Mouse (Mus musculus) kidney, postnatal 10 days (tissue): ENCODE results near the gene Lancl1.

ENCODE experiments used
- DNase-seq: peaks from one replicate; pipeline ENCODE4 v3.0.0; 2021; ENCODE audit warnings: mixed read lengths

The Lancl1 gene

DNA sequence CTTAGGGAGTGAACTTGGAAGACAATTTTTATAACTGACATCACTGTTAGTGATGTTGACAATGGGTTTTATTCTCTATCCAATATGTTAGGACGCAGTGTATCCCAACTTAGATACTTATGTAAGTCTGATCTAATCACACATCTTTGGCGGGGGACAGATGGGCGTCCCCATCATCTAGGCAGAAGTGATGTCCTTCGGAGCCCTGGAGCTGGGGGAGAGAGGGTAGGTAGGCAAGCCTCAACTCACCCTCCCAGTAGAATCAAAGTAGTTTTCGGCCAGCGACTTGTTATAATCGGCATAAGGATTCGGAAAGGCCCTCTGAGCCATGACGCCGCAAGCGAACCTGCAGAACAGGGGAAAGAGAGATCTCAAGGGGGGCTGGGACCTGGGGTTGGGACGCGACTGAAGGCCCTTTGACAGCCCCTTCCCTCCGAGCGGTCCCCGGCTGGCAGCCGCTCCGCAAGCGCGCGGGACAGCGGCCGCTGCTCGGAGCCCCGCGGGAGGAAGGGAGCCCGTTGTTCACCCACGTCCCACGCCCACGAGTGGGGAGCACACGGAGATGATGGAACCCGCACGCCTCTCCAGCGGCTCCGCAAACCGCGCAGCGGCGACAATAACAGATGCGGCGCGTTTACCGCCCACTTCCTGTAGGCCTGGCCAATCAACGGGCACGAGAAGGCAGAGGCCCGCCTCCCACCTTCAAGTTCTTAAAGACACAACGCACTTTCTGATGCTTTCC, at the start of gene Lancl1:
Gene Lancl1, minus strand, starts transcription at position 627 of the 742 bp plus-strand sequence.
- peak; percentile 92 for DNase-seq

DNA sequence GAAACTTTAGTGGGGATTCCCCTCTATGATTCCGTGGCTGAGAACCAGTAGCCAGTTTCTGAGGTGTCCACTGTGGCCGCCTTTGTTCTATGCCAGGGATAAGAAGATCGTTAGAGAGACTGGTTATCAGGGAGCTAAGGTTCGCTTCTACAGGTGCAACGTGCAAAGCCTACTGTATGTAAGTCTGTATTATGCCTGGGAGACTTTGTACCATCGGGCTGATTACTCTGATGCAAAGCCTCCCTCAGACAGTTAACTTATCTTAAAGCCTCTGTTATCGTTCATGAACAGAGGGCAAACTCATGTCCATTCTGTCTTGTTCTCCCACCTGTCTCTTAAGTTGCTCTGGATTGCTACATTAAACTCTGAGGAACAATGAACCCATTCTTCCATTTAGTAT, 40.5 kb upstream of the Lancl1 start:
- no peak for DNase-seq

DNA sequence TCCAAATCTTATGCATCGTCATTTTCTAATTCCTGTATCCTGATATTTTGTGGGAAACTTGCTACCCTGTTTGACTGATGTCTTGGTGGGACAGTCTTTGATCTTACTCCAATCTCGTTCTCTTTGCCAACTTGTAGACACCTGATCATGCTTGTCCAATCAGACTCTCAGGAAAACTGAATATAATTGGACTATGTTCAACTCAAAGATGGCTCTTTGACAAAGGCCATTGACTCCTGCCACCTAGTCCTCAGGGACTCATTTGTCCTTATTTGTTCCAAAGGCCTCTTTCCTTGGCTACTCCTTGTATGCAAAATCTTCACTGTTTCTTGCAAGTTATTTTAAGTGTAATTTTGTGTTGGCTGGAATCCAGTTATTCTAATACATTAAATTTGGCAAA, 40.0 kb upstream of the Lancl1 start:
- DNase-seq: no peak

DNA sequence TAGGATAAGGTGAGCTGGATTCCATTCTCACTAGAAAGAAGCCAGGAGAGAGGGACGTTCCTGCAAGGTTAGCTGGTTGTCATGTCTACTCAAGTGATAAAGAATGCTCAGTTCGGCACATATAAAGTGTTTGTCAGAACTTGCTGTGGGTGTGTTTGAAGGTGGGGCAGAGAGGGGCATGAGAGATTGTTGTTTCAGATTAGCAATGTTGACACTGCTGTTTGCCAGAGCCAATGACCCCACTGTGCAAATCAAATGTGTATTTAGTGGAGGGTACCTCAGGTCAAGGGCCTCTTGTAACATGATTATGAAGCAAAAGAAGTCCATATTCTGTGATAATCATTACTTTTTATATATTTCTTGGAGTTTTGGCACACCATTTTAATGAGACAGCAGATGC, 39.1 kb upstream of the Lancl1 start:
- DNase-seq: no peak

DNA sequence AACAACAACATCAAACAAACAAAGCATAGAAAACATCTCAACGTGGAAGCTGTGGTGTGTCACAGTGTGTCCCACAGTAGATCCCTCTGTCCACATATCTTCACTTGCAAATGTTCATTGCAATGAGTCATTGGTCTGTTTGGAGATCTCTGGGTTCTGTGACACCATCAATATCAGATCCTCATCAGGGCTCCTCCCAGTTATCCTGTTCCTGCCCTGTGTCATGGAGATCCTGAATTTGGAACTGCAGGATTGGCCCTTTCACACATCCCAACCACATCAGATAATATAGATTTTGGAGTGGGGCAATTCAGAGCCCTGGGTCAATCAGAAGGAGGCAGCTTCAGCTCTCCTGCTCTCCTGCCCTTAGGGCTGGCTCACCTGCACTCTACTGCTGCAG, 28.9 kb upstream of the Lancl1 start:
- DNase-seq: no peak

DNA sequence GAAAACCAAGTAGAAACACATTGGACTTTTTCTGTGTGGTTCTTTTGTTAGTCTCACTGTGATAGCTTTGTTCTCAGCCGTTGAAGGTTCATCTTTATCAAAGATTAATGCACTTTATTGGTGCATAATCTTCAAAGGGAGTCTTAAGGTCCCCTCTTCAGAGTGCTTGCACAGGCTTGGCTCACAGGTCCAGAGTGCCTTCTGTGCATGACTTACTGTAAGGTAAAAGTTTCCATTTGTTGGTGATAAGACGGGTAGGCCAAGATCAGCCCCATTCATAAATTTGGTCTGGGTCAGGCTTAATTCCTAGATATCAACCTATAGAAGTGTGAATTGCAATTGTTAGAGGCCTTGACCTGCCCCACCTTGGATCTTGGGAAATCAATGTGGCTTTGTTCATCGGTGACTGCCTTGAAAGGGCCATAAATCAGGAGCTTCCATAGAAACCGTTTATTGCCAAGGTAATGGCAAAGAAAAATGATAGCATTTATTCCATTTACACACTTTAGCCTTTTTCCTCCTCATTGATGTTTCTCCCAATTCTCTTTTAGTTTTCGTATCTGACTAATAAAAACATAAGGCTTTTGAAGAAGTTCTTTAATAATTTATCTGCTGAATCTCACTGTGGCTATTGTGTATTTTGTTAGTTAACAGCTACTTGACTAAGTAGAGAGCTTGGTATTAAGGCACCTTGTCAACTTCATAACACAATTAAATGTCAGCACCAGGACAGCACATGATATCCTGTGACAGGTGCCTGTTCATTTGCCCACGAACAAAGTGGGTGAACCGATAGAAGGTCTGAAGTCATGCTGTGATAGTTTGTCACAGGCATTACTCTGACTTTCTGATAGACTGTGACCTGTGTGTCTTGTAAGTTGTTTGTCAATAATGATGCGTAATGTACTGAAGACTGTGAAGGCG, 26.9 kb upstream of the Lancl1 start:
- DNase-seq: no peak

DNA sequence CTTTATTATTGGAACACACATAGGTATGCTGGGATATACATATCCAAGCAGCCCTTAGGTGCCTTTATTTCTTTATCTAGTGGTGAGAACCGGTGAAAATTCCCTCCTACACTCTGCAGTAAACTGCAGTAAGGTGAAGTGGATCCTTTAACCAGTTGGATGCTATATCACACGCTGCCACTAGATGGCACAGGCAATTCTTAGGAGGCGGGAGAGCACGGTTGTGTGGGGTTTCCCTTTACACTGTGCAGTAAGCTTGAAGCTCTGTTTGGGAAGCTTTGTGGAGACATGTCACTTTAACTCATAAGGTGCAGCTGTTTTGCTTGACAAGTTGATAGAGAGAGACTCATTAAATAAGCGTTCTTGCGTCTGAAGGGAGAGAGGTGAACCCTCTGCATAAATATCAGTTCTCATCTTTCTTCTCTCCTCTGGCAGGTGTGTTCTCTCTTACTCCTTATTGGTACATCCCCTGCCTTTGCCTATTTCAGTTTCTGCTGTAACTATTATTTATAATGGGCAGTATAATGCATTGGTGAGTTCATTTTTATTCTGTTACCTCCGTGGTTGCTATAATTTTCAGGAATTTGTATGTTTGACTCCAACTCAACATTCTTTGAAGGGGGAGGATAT, 22.9 kb upstream of the Lancl1 start:
- DNase-seq: peak; percentile 79

DNA sequence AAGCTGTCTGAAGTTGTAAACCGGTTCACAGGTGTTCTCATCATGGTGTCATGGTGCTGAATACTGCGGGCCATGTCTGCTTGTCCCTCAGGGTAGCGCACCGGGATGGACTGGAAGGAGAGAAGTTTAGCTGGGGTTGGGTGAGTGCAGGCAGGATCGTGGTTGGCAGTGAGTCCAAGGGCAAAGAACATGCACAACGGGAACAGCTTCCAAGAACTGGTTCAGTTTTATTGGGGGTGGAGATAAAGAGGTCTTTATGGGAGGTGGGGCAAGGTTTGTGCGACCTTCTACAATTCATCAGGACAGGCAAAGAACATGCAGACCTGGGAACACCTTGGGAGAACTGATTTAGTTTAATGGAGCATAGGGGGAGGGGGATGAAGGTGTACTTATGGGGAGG, 17.1 kb upstream of the Lancl1 start:
- no peak for DNase-seq

DNA sequence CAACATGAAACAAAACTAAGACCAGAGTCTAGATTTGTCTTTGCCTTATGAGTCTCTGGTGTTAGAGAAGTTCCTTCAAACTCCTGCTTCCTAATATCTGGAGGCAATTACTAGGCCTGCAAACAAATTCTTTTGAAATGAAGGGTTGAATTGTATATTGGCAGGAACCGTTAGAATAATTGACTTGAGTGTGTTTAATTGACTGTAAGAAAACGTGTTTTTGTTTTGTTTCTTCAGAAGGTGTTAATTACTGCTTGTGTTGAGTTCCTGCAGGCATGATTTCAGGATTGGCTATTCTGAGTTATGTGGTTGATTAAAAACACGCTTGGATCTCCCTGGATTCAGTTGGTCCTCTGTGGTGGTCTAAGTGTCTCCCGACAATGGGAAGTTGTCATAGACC, 14.0 kb upstream of the Lancl1 start:
- DNase-seq: no peak

DNA sequence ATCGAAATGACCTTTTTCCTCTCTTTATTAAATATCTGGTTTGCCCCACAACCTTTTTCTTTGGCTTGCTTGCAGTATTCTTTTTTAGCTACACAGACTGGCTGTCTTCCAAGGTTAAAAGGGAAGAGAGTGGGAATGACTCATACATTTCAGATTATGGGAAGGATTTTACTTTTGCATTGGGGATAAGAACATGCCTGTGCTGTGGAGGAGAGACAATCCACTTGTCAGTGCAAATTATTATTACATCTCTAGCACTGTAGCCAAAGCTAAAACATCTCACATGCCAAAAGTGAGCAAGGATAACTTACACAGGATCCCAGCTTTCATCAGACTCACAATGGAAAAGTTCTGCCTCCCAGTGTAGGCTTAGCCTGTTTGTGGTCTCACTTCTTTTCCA, 10.9 kb upstream of the Lancl1 start:
- no peak for DNase-seq

DNA sequence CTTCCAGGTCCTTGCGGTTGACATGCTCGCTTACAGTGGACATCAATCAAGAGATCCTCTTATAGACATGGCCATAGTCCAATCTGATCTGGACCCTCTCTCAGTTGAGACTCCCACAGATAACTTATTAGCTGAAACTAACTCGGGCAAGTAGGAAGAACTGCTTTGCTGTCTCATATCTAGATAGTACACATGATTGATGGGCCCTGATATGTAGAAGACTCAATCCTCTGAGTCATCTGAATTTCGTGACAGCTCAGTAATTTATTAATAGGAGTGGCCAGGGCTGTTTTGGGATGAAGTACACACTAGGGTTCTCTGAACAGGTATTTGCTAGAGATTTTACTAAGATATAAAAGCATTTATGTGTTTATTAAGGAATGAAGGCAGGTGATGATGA, 10.0 kb upstream of the Lancl1 start:
- DNase-seq: no peak

DNA sequence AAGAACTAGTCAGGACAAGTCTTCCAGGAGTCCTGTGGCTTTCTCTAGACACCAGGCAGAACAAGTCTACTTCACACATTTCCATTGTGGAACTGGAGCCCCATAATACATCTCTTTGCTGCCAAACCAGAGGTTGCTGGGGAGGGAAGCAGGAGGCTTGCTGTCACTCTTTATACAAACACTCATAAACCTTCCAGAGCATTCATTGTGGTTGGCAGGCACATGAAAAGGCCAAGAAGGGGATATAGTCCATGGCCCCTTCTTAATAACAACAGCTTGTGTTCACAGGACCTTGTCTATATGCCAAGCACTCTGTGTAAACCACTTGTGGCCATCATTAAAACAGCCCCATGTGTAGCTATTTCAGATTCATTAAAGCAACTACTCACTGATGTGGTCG, 6.4 kb upstream of the Lancl1 start:
- DNase-seq: no peak

DNA sequence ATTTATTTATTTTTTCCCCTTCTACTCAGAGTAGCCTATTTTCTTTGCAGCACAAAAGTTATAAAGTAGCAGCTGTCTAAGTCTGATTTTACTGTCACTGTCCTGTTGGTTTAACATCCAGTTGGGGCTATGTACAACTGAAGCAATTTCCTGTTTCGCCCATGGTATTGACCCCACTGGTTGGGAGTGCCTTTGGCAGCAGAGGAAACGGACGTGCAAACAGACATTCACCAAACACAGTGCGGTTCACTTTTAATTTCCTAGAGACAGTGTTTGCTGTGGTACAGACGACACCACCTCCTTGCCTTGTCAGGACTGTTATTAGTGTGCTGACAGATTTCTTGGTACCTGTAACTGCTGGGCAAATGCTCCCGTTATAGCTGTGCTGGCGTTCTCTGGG, 3.9 kb upstream of the Lancl1 start:
- no peak for DNase-seq

DNA sequence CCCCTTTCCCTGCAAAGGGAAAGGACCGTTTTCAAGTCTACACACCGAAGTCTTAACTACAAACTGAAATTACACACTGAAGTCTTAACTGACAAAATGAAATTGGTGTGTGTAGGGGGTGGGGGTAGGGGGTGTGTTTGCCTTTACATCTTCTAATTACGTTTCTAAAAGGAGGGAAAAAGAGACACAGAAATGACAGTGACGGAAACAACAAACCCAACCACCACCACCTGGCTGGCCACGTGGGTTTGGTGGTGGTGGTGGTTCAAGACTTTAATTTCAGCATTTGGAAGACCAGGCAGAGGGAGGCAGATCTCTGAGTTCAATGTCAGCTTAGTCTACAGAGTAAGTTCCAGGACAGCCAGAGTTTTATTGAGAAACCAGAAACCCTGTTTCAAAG, 411 bp upstream of the Lancl1 start:
- no peak for DNase-seq

DNA sequence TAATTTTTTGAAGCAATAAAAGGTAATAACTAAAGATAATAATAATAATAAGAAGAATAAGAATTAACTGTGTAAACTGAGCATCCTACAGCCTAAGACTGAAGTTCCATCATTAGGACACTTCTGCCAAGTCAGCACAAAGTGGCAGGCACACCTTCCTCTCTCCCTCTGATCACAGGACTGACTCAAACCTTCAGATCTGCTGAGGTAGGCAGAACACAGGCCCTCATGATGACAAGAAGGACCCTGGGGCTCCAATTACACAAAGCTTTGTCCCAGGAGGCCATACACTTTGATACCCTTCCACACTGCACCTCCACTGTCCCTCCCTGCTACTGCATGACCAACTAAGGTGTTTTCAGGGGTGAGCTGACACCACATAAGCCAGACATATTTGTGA, 1.5 kb downstream of the Lancl1 start:
- DNase-seq: no peak

DNA sequence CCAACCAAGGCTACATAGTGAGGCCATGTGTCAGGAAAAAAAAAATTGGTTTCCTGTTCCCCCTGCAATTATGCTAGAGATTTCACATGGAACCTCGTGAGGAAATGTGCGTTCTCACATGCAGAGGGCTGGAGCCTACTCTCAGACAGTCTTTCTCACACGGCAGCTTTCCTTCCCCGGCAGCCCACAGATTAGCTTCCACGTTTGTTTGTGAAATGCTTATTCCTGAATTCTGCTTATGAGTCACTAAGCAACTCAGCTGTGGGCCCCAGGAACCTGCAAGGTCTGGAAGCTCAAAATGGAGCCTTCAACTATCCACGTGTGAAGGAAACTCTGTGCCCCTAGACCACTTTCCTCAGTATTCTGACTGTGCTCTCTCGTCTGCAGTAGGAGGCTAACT, 5.4 kb downstream of the Lancl1 start:
- DNase-seq: no peak

DNA sequence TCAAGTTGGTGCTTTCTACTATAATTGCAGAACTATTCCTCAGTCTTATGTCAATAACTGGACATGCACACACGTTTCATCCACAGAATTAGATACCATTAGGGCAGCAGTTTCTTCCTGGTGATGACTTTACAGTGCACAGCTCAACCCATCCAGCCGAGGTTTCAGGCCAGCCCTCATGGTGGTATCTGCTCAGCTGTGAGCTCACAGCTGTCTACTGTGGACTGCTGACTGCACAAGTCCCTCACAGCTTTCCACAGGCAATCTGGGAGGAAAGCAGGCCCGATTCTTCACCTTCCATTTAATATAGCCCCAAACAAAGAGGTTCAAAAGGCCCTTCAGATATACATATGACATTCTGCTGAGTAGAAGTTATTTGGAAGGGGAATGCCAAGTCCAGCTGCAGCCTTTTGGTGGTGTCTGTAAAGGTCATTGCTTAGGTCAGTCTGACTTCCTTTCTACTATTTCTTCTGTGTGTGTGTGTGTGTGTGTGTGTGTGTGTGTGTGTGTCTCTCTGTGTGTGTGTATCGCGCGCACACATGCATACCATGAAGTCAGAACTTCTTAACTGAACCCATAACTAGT, 11.7 kb downstream of the Lancl1 start:
- DNase-seq: peak; percentile 39

DNA sequence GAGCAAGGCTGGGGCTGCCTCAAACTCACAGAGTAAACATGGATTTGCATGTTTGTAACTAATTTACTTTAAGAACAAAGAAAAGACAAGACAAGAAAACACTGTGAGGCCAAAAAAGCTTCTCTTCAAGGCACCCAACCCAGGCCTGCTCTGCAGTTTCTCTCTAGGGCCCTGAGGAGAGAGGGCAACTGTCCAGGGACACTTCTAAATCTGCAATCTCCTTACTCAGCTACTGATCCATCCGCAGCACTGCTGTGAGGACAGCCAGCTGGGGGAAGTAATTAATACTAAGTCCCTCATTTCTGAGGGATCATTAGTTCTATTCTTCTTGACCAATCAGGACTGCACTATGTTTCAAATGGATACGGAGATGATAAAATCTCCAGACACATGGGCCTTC, 12.5 kb downstream of the Lancl1 start:
- peak; percentile 21 for DNase-seq

DNA sequence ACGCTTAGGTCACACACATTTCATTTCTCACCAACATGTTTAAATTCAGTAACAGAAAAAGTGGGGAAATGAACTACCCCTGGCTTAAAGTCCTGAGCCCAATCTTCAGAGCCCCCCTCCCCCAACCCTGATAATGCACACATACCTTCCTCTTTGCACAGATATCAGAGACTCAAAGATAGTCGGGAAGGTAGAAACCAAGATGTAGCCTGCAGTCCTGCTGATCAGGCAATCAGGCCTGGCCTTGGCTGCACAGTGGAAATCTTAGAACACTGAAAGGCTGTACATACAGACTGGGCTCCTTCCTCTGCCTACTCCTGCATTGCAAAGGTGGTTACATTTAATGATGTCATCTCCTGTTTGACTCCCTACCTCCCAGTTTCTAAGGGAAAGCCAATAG, 15.9 kb downstream of the Lancl1 start:
- no peak for DNase-seq

DNA sequence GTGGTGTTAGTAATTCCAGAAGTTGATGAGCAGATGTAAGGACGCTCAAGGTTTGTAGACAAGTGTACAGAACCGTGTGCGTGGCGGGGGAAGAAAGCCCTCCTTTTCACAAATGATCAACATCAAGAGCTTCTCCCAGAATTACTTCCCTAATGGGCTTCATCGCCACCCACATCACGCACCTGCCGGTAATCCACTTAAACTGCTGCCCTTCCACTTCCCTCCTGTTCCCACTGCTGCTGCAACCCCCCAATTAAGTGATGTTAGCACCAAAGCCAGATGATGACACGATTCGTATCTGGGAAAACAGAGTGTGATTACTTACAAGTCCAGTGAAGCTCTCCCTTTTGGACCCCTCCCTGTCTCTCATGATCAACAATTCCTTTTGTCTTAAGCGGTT, 16.6 kb downstream of the Lancl1 start:
- DNase-seq: no peak

DNA sequence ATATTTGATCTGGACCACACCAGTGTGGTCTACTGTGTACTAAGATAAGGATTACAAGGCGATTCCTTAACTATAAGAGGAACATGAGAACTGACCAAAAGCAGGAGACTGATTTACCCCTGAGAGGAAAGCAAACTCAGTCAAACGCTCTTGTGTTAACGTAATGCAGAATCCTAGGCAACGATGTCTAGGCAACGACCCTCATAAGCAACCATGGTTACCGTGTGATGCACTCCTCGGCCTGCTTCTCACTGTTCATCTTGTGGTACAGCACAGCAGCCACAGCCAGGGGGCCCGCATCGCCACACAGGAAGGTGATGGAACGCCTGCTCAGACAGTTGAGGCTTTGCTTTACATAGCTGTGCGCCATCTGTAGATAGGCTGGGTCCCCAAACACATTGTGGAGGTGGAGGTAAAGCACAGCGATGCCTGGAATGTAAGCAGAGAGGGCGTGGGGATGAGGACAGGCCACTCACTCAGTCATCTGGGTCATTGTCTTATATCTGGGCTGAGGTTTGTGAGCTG, 18.0 kb downstream of the Lancl1 start:
- DNase-seq: no peak

DNA sequence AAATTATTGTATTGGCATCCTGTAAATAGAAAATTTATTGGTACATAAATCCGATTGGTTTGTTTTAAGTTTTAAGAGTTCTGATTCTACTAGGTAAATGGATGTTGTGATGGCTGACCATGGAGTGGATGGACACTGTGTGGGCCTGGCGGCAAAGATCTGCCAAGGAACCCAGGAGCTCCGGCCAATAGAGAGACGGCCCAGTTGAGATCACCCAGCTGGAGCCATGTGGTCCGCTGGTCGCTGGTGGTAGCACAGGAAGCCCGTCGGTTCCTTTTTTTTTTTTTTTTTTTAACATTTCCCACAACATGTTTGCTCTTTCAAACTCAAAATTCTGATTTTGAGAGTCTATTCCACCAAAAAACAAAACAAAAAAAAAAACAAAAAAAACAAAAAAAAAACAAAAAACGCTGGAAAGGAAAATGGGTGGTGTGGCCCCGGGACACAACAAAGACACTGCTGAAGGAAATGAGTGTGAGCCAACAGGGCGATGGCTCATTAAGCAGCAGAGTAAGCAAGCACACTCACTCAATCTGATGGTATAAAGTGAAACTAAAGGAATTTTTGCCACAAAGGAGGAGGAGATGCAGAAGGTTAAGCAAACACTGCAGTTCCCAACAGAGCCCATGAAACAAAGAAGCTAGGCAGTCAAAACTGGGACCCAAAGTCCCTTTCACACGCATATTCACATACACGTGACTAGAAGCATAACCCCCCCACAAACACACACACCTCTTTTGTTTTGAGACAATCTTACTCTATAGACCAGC, 21.4 kb downstream of the Lancl1 start:
- DNase-seq: peak; percentile 26
